24 mouse cellular contexts compared by ENCODE assay signal in the genomic region with DNA sequence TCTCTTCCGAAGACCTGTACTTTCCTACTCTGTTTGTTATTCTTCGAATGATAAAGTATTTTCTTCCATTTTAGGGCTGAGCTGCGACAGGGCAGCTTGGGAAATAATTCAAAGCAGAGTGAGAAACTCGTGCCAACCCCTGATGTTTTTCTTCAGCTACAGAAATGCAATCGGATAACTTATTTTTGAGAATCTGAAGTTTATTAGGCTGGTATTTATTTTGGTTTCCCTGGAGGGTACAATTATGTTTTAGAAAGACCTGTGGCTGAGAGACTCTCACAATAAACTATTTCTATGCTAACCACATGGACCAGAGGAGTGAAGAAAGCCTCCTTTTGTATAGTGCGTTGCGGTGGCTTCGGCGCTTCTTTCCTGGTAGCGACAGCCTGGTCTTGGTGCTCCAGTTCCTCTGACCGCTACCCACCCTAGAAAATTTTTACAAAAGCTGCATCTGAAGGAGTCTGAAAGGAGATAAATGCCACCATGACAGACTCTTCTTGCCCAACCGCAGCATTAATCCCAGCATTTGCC.
DNase-seq lines count a peak whose midpoint lies in the region; ATAC-seq and TF ChIP-seq lines count a peak whose summit lies in the region.
"Had no signal": no experiment of that assay in that cellular context is flagged by ENCODE, and none has a peak within 500 bp of the region (broad histone marks: within the 10 kb centered on the region; RNA-seq: fewer than 3 reads in every experiment).

No protein-coding gene starts in this region.

- H3K4me1 ChIP-seq in lung, embryonic 14.5 days (ENCODE audit: insufficient read depth), result no peaks in the 10 kb centered on the region
- H3K4me1 ChIP-seq in limb, embryonic 13.5 days, result peaks cover 32% of the 10 kb centered on the region
- H3K4me1 ChIP-seq: heart, embryonic 10.5 days had no signal

- no peak overlapping the region for H3K4me2 ChIP-seq in lung, embryonic 14.5 days
- H3K4me2 ChIP-seq in limb, embryonic 13.5 days (replicated peaks), result peak overlapping the region; percentile 37
- H3K4me2 ChIP-seq: forebrain, embryonic 15.5 days; hindbrain, embryonic 14.5 days; intestine, embryonic 15.5 days; neural tube, embryonic 15.5 days had no signal

- TF ChIP-seq CTCF in lung, embryonic 14.5 days (IDR thresholded peaks at IDR 0.05; ENCODE audit: low read depth), result no peak

- H3K9ac ChIP-seq in lung, embryonic 14.5 days, result no peak overlapping the region
- H3K9ac ChIP-seq in limb, embryonic 13.5 days, result no peak overlapping the region
- H3K9ac ChIP-seq: forebrain, embryonic 15.5 days; hindbrain, embryonic 14.5 days; intestine, embryonic 15.5 days; liver, embryonic 14.5 days; neural tube, embryonic 15.5 days had no signal

- peak overlapping the region; percentile 13; the same call in 1 of the 2 replicates for H3K27ac ChIP-seq in lung, embryonic 14.5 days (ENCODE audit: low read depth)
- peak overlapping the region; percentile 70 for H3K27ac ChIP-seq in limb, embryonic 13.5 days
- H3K27ac ChIP-seq: forebrain, embryonic 15.5 days; heart, embryonic 10.5 days; hindbrain, embryonic 14.5 days; intestine, embryonic 15.5 days; liver, embryonic 14.5 days; neural tube, embryonic 15.5 days had no signal

- H3K9me3 ChIP-seq in lung, embryonic 14.5 days (ENCODE audit: low read depth, low read length), result no peaks in the 10 kb centered on the region
- no peaks in the 10 kb centered on the region for H3K9me3 ChIP-seq in limb, embryonic 13.5 days
- H3K9me3 ChIP-seq: forebrain, embryonic 15.5 days; heart, embryonic 10.5 days; intestine, embryonic 15.5 days; neural tube, embryonic 15.5 days had no signal

- H3K36me3 ChIP-seq in lung, embryonic 14.5 days (ENCODE audit: insufficient read depth), result no peaks in the 10 kb centered on the region
- no peaks in the 10 kb centered on the region for H3K36me3 ChIP-seq in limb, embryonic 13.5 days
- H3K36me3 ChIP-seq: forebrain, embryonic 15.5 days; heart, embryonic 10.5 days; intestine, embryonic 15.5 days; neural tube, embryonic 15.5 days had no signal

- H3K4me3 ChIP-seq in lung, embryonic 14.5 days (ENCODE audit: low read depth, low read length), result no peak overlapping the region
- H3K4me3 ChIP-seq in limb, embryonic 13.5 days, result no peak overlapping the region
- H3K4me3 ChIP-seq: erythroblast, embryonic 14.5 days; forebrain, embryonic 15.5 days; heart, embryonic 10.5 days; intestine, embryonic 15.5 days; neural tube, embryonic 15.5 days had no signal

- WGBS in lung, embryonic 14.5 days, result 70% methylated on average over 12 of the region's 12 CpGs
- WGBS in limb, embryonic 13.5 days, result 51% methylated on average over 12 of the region's 12 CpGs

- ATAC-seq in lung, embryonic 14.5 days (ENCODE audit: insufficient read depth), result no peak
- ATAC-seq in limb, embryonic 13.5 days (ENCODE audit: low FRiP score, low read depth), result no peak
- no peak for ATAC-seq in megakaryocyte-erythroid progenitor cell, adult 5-6 weeks (replicated peaks; ENCODE audit: low FRiP score, low TSS enrichment, poor library complexity, severe bottlenecking)
- ATAC-seq: CD4-positive, CD25-positive, alpha-beta regulatory T cell, adult 4 months; forebrain, embryonic 15.5 days; intestine, embryonic 15.5 days had no signal

- DNase-seq in embryo, embryonic 11 days, result peak; percentile 32
- DNase-seq in embryo, embryonic 10 days (ENCODE audit: low spot score), result no peak
- no peak for DNase-seq in lung, embryonic 14.5 days
- DNase-seq in lung, postnatal 10 days, result no peak
- DNase-seq in cerebellum, postnatal 10 days, result no peak
- no peak for DNase-seq in heart, adult 18-20 months
- DNase-seq: adrenal gland, postnatal 14 days; cerebellum, adult 11 months; cerebellum, postnatal 36 days; gastrocnemius, postnatal 25 days; kidney, postnatal 4 days; midbrain, embryonic 14.5 days; thymus, adult 18-20 months; thymus, postnatal 4 days had no signal

- H3K27me3 ChIP-seq in lung, embryonic 14.5 days (ENCODE audit: insufficient read depth, low read length), result no peaks in the 10 kb centered on the region
- H3K27me3 ChIP-seq in limb, embryonic 13.5 days, result no peaks in the 10 kb centered on the region
- H3K27me3 ChIP-seq: forebrain, embryonic 15.5 days; intestine, embryonic 15.5 days; neural tube, embryonic 15.5 days had no signal
